Mouse (Mus musculus): ENCODE data around the gene A930004D18Rik.

The A930004D18Rik gene

DNA sequence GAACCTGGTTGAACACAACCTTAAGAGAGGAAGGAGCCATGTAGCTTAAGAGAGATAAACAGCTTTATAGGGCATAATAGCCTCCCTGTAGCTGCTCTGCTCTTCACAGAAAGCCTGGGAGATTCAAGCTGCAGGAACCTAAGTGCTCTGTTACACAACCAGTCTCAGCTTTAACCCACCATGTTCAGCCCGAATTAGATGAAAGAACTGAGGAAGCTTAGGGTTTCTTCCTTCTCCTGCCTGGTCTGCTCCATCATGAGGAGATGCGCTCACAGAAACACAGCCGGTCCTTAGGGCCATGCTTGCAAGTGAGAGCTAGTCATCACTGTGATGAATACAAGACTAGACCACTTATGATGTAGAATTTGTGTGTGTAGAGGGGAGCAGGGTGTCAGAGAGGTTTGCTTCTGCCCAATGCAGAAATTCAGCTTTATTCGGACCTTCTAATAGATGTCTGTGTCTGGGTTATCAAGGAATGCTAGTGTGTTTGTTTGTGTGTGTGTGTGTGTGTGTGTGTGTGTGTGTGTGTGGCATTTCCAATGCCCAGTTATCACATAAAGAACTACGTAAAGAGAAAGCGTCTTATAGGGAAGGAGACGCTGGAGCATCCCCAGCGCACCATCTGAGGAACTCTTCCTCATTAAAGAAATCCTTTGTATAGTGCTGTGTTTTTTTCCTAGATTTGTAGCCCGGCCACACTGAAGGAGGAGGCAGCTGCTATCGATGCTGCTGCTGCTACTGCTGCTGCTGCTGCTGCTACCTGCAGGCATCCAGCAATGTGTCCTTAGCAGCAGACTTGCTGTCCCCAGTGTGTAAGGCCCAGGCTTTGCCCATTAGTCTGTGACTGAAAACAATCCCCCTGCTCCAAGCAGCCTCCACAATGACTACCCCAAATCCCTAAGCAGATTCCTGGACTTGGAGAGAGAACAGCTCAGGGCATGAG is 4.1 kb downstream of the A930004D18Rik start:
- Histone ChIP-seq H3K27me3 (ENCODE audit: insufficient read depth, low read length) (peaks cover 78% of the 10 kb centered on the region), H3K9me3 (ENCODE audit: low read length) (no peaks in the 10 kb centered on the region), H3K4me3 (replicated peaks; ENCODE audit: low read length) (no peak overlapping the region), H3K36me3 (ENCODE audit: insufficient read depth, low read length) (no peaks in the 10 kb centered on the region), H3K4me1 (replicated peaks; ENCODE audit: low read depth, low read length) (peaks cover 38% of the 10 kb centered on the region)
- TF ChIP-seq POU5F1 (IDR thresholded peaks at IDR 0.05; ENCODE audit: borderline replicate concordance, low read length) (no peak), NANOG (IDR thresholded peaks at IDR 0.05; ENCODE audit: borderline replicate concordance, low read length) (no peak), CTCF (conservative IDR thresholded peaks at IDR 0.05; ENCODE audit: low read length) (no peak)

DNA sequence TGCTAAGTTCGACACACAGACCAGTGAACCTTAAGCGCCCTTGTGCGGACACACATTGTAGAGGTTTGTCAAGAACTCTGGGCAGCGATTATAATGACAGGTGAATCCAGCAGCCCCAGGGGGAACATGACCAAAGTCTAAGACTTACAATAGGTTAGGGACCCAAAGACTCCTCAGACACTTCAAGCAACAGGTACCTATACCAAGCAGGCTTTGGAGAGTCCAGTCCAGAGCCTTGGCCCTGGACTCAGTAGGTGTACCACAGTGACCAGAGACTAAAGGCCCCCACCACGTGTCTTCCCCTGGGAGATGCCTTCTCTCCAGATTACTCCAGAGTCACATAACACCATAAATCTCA is 5.0 kb downstream of the A930004D18Rik start:
- H3K4me3 ChIP-seq (replicated peaks; ENCODE audit: low read length): no peak overlapping the region
- H3K36me3 ChIP-seq (ENCODE audit: insufficient read depth, low read length): no peaks in the 10 kb centered on the region
- TF ChIP-seq CTCF (conservative IDR thresholded peaks at IDR 0.05; ENCODE audit: low read length): no peak
- H3K4me1 ChIP-seq (replicated peaks; ENCODE audit: low read depth, low read length): peaks cover 37% of the 10 kb centered on the region
- no peaks in the 10 kb centered on the region for H3K9me3 ChIP-seq (ENCODE audit: low read length)
- peaks cover 69% of the 10 kb centered on the region for H3K27me3 ChIP-seq (ENCODE audit: insufficient read depth, low read length)

DNA sequence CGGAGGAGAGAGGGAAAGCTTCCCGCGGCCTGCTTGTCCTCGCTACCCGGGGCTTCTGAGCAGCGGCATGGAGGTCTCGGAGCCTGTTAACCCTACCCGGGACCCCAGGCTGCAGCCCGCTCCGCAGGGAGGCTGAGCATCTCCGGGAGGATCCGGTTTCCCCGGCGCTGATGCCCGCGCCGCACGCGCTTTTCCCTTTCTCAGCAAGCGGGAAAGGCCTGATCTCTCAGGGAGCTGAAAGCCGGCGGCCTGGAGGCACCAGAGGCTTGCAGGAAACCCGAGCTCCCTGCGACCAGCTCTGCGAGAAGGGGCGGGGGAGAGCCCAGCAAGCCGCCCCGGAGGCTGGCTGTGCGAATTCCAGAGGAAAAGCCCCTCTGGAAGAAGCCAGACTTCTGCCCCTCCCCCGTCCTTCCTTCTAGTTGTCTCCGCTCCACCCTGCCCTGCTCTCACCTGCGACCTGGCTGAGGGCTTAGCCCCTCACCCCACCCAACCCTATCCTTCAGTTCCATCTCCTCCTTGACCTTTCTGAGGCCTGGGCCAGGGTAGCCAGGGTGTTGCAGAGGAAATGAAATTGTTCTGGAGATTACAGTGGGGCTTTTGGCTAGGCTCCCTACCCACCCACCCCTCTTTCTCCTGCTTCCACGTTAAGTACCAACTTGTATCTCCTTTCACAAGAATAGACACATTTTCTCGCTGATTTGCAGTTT is 5.6 kb downstream of the A930004D18Rik start:
- H3K9me3 ChIP-seq (ENCODE audit: low read length): no peaks in the 10 kb centered on the region
- TF ChIP-seq POU5F1 (IDR thresholded peaks at IDR 0.05; ENCODE audit: borderline replicate concordance, low read length) (peak; percentile 14; the same call in 1 of the 2 replicates), CTCF (conservative IDR thresholded peaks at IDR 0.05; ENCODE audit: low read length) (no peak)

DNA sequence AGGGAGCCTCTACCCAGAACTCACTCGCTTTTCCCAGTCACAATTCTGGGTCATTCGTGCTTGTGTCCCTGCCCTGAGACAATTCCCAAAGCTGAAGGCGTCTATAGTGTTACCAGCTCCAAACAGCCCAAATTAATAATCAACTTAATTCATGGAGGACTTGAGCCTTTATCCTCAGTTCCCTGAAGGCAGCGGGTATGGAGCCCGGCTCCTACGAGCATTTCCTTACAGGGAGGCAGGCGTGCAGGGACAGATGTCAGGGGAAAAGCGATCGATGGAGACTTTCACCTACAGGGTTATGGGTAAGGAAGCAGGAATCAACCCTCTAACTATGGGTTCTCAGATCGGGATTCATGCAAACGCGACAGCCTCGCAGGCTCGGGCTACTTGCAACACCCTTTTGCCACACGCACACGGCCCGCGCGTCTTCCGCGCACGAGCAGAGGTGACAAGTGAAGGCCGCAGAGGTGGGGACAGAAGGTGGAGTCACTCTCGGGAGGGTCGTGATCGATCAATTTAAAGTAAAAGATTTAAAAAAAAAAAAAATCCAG is 6.2 kb downstream of the A930004D18Rik start:
- no peaks in the 10 kb centered on the region for H3K36me3 ChIP-seq (ENCODE audit: insufficient read depth, low read length)
- H3K9me3 ChIP-seq (ENCODE audit: low read length): no peaks in the 10 kb centered on the region
- TF ChIP-seq POU5F1 (IDR thresholded peaks at IDR 0.05; ENCODE audit: borderline replicate concordance, low read length) (no peak), CTCF (conservative IDR thresholded peaks at IDR 0.05; ENCODE audit: low read length) (no peak), NANOG (IDR thresholded peaks at IDR 0.05; ENCODE audit: borderline replicate concordance, low read length) (no peak)
- H3K27me3 ChIP-seq (ENCODE audit: insufficient read depth, low read length): peaks cover 63% of the 10 kb centered on the region
- H3K4me1 ChIP-seq (replicated peaks; ENCODE audit: low read depth, low read length): peaks cover 46% of the 10 kb centered on the region
- H3K4me3 ChIP-seq (replicated peaks; ENCODE audit: low read length): peak overlapping the region; percentile 75

More for the DNA sequence above, 5.6 kb downstream of the A930004D18Rik start:
- H3K4me3 ChIP-seq (replicated peaks; ENCODE audit: low read length): peak overlapping the region; percentile 75
- H3K27me3 ChIP-seq (ENCODE audit: insufficient read depth, low read length): peaks cover 64% of the 10 kb centered on the region
- H3K4me1 ChIP-seq (replicated peaks; ENCODE audit: low read depth, low read length): peaks cover 40% of the 10 kb centered on the region
- H3K36me3 ChIP-seq (ENCODE audit: insufficient read depth, low read length): no peaks in the 10 kb centered on the region

DNA sequence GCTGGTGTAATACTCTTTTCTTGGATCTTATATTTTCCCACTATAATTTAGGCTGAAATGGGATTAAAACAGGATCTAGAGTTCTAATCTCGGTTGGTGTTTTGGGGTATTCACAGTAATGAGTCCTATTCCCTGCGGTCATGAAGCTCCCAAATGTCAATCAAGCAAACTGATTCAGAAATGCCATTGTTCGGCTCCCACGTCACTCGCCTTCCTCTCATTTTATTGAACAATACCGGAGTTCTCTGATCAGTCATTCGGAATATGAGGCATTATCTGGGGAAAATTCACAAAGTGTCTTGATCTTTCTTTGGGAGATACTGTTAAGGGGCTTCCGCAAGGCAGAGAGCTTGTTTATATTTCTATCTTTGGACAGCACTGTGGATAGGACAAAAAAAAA is 7.0 kb downstream of the A930004D18Rik start:
- no peaks in the 10 kb centered on the region for H3K9me3 ChIP-seq (ENCODE audit: low read length)
- peaks cover 66% of the 10 kb centered on the region for H3K27me3 ChIP-seq (ENCODE audit: insufficient read depth, low read length)
- peaks cover 54% of the 10 kb centered on the region for H3K4me1 ChIP-seq (replicated peaks; ENCODE audit: low read depth, low read length)
- TF ChIP-seq CTCF (conservative IDR thresholded peaks at IDR 0.05; ENCODE audit: low read length) (no peak), NANOG (IDR thresholded peaks at IDR 0.05; ENCODE audit: borderline replicate concordance, low read length) (no peak), POU5F1 (IDR thresholded peaks at IDR 0.05; ENCODE audit: borderline replicate concordance, low read length) (no peak)
- no peak overlapping the region for H3K4me3 ChIP-seq (replicated peaks; ENCODE audit: low read length)
- H3K36me3 ChIP-seq (ENCODE audit: insufficient read depth, low read length): no peaks in the 10 kb centered on the region

DNA sequence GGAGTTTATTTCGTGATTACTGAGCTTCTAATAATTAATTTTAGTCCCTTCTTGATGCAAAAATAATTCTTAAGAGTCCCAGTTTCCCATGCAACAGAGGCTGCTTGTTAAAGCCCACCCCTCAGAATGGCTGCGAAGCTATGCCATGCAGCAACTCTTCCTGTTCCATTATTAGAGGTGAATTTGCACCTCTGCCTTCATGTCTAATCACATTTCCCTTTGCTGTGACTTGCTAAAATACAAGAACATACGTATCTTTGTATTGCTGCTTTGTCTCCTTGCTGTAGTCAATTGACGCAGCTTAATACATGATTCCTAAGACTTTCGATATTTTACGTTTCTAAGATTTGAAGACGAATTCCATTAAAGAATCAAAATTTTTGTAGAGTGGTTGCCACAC is 7.9 kb downstream of the A930004D18Rik start:
- no peak for TF ChIP-seq CTCF (conservative IDR thresholded peaks at IDR 0.05; ENCODE audit: low read length)
- TF ChIP-seq NANOG (IDR thresholded peaks at IDR 0.05; ENCODE audit: borderline replicate concordance, low read length): no peak
- TF ChIP-seq POU5F1 (IDR thresholded peaks at IDR 0.05; ENCODE audit: borderline replicate concordance, low read length): no peak
- Histone ChIP-seq H3K27me3 (ENCODE audit: insufficient read depth, low read length) (peaks cover 63% of the 10 kb centered on the region), H3K36me3 (ENCODE audit: insufficient read depth, low read length) (no peaks in the 10 kb centered on the region), H3K4me3 (replicated peaks; ENCODE audit: low read length) (no peak overlapping the region), H3K4me1 (replicated peaks; ENCODE audit: low read depth, low read length) (peaks cover 60% of the 10 kb centered on the region), H3K9me3 (ENCODE audit: low read length) (no peaks in the 10 kb centered on the region)

DNA sequence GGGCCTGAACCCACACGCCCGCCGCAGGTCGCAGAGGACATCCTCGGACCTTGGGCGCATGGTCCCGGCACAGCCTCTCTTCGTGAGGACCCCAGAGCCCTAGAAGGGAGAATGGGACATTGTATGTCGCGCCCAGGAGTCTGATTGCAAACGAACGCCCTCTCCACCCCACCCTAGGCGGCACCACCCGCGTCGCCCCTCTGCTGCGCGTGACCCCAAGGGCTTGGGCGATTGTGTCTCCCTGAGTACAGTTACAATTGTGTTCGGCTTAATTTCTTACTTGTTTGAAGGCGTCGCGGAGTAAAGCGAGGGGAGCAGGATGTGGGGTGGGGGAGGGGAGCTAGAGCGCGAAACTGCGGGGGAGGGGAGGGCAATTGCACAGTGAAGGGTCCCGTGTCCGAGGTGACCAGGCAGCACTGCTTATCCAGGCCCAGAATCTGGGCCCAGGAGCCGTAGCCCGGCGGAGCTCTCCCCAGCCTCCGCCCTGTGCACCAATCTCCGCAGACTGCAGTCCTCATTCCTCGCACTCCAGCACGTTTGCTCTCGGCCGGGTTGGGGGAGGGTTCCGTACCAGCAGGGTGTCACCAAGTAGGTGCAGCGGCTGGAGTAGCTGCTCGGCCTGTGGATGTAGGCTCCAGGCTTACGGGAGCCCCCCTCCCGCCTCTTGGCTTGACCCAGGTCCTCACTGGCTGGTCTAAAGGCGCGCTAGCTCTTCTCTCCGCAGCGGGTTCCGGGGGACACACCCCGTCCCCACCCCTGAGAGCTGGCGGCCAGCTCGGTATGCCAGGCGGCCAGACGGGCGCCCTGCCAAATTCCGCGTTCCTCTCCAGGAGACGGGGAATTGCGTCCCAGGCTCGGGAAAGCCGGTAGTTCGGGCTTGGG is 9.2 kb downstream of the A930004D18Rik start:
- H3K9me3 ChIP-seq (ENCODE audit: low read length): no peaks in the 10 kb centered on the region
- TF ChIP-seq POU5F1 (IDR thresholded peaks at IDR 0.05; ENCODE audit: borderline replicate concordance, low read length): no peak
- TF ChIP-seq CTCF (conservative IDR thresholded peaks at IDR 0.05; ENCODE audit: low read length): no peak
- TF ChIP-seq NANOG (IDR thresholded peaks at IDR 0.05; ENCODE audit: borderline replicate concordance, low read length): no peak
- H3K4me3 ChIP-seq (replicated peaks; ENCODE audit: low read length): peak overlapping the region; percentile 83
- no peaks in the 10 kb centered on the region for H3K36me3 ChIP-seq (ENCODE audit: insufficient read depth, low read length)
- peaks cover 55% of the 10 kb centered on the region for H3K4me1 ChIP-seq (replicated peaks; ENCODE audit: low read depth, low read length)
- H3K27me3 ChIP-seq (ENCODE audit: insufficient read depth, low read length): peaks cover 52% of the 10 kb centered on the region
